Mouse (Mus musculus) hindbrain, embryonic 14.5 days (tissue): Measurements from ENCODE around the gene Tomm40. TPM values are rescaled to one million over a fixed set of nuclear protein-coding genes. Genes with fewer than 3 reads are reported as not detected.

Experiments
- ATAC-seq: fragments of 200-750 bp; cut with Nextera tagmentation; 2 replicates; pipeline ENCODE4 v1.8.0; 2017; ENCODE audit warnings: moderate number of reproducible peaks, mild to moderate bottlenecking, moderate TSS enrichment, moderate library complexity; ENCODE audit not compliant: low FRiP score
- DNase-seq: peaks from one replicate; pipeline ENCODE4 v3.0.0-alpha.2; 2015; ENCODE audit warnings: low spot score
- H3K27ac ChIP-seq: fragments of 300-500 bp; sonication (generic); 2 replicates; pipeline ENCODE4 v1.5.1; 2014; ENCODE audit warnings: mild to moderate bottlenecking, moderate library complexity
- H3K27me3 ChIP-seq: fragments of 300-500 bp; sonication (generic); 2 replicates; pipeline ENCODE4 v1.6.1; 2014; ENCODE audit warnings: mild to moderate bottlenecking, low read length, mixed read lengths; ENCODE audit not compliant: control insufficient read depth, insufficient read depth
- H3K36me3 ChIP-seq: fragments of 300-500 bp; sonication (generic); replicated peaks from 2 replicates; pipeline ENCODE4 v1.6.1; 2014; ENCODE audit not compliant: control insufficient read depth, insufficient read depth
- H3K4me1 ChIP-seq: fragments of 300-500 bp; sonication (generic); replicated peaks from 2 replicates; pipeline ENCODE4 v1.6.1; 2014; ENCODE audit warnings: antibody characterized with exemption, low read length, mixed read lengths; ENCODE audit not compliant: control insufficient read depth, insufficient read depth
- H3K4me2 ChIP-seq: fragments of 300-500 bp; sonication (generic); replicated peaks from 2 replicates; pipeline ENCODE4 v1.6.1; 2014; ENCODE audit warnings: mild to moderate bottlenecking, moderate library complexity
- H3K4me3 ChIP-seq: fragments of 300-500 bp; sonication (generic); replicated peaks from 2 replicates; pipeline ENCODE4 v1.5.1; 2014; ENCODE audit warnings: mild to moderate bottlenecking, low read length
- H3K9ac ChIP-seq: fragments of 300-500 bp; sonication (generic); 2 replicates; pipeline ENCODE4 v1.6.1; 2014
- H3K9me3 ChIP-seq: fragments of 300-500 bp; sonication (generic); 2 replicates; pipeline ENCODE4 v1.6.1; 2016; ENCODE audit warnings: low read length; ENCODE audit not compliant: control insufficient read depth
- WGBS: fragments of 180-500 bp; shearing (Covaris S2); extraction: QIAGEN DNeasy Blood & Tissue Kit; methylation state at CpG from one replicate; pipeline ENCODE4 v1.1.7; 2014; 5-methylcytosine and 5-hydroxymethylcytosine counted together
- polyA plus RNA-seq: library from polyadenylated mRNA; unstranded; fragments of >200 nt; fragmentation: Nextera tagmentation; extraction: Ambion mirVana; gene quantifications from 2 replicates; pipeline ENCODE4 v1.2.1, GENCODE M21; 2014

The Tomm40 gene
- polyA plus RNA-seq = 119 and 128 TPM in 2 replicates

DNA sequence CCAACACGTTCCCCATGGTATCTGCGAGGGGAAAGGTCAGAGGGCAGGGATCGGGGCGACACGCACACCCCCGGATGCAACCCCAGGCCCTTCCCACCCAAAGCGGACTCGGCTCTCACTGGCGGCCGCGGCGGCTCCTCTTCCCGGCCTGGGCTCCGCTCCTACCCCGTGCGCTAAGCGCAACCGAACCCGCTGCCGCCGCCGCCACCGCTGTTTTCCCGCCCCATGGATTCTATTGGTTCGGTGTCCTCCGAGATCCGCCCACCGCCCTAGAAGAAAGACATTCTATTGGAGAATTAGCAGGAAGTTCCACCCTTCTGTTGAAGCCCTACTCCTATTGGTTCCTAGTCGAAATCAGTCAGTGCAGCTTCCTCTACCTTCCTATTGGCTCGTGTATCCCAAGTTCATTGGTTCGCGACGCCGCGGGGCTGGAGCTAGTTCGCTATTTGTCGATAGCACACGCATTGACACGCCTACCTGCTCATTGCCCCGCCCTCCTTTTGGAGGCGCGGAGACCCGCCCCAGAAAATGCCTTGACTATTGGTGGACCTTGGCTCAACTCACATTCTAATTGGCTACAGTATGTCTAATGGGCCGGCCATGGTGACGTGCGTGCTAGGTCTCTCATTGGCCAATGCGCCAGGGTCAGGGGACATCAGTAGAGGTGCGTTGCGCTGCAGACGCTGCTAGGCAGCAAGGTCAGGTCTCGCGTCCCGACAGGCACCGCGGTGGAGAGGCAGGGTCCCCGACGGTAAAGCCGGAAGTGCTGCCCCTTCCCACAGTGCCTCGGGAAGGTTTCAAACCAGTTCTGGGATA is at the start of gene Tomm40:
Gene Tomm40 (minus strand): TSS at position 200 of the 816 bp plus-strand sequence.
- Histone ChIP-seq H3K4me3 (peak within 1 kb of the TSS; percentile 61), H3K4me2 (peak within 1 kb of the TSS; percentile 72), H3K27ac (peak within 1 kb of the TSS; percentile 92), H3K27me3 (no peaks in the 10 kb centered on the region), H3K36me3 (peaks cover 25% of the 10 kb centered on the region), H3K9me3 (peaks cover under 1% of the 10 kb centered on the region; the same call in 1 of the 2 replicates), H3K4me1 (peaks cover 21% of the 10 kb centered on the region), H3K9ac (peak within 1 kb of the TSS; percentile 81)
- peak; percentile 99 for DNase-seq
- peak; percentile 99 for ATAC-seq
- WGBS = under 1% methylated on average over 53 of the region's 59 CpGs

DNA sequence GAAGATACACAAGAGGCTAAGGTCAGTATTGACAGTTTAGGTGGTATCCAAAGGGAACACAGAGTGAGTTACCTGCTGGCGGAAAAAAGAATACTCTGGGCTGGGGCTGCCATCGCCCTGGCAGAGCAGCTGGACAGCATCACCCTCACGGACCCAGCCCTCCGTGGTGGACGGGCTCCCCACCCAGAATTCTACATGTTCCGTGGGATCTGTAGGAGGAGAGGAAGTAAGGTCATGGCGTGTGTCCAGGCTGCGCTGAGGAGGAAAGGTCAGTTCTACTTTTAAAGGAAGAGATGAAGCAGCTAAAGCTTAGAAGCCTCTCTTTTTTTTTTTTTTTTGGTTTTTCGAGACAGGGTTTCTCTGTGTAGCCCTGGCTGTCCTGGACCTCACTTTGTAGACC is 49.3 kb upstream of the Tomm40 start:
- H3K4me2 ChIP-seq = no peak overlapping the region
- ATAC-seq = no peak
- H3K4me1 ChIP-seq = no peaks in the 10 kb centered on the region
- H3K4me3 ChIP-seq = no peak overlapping the region
- H3K9ac ChIP-seq = no peak overlapping the region
- 88% methylated on average over 9 of the region's 9 CpGs for WGBS
- H3K9me3 ChIP-seq = no peaks in the 10 kb centered on the region
- peaks cover 13% of the 10 kb centered on the region for H3K27me3 ChIP-seq
- H3K27ac ChIP-seq = no peak overlapping the region
- no peaks in the 10 kb centered on the region; the same call in 1 of the 2 replicates for H3K36me3 ChIP-seq
- no peak for DNase-seq

DNA sequence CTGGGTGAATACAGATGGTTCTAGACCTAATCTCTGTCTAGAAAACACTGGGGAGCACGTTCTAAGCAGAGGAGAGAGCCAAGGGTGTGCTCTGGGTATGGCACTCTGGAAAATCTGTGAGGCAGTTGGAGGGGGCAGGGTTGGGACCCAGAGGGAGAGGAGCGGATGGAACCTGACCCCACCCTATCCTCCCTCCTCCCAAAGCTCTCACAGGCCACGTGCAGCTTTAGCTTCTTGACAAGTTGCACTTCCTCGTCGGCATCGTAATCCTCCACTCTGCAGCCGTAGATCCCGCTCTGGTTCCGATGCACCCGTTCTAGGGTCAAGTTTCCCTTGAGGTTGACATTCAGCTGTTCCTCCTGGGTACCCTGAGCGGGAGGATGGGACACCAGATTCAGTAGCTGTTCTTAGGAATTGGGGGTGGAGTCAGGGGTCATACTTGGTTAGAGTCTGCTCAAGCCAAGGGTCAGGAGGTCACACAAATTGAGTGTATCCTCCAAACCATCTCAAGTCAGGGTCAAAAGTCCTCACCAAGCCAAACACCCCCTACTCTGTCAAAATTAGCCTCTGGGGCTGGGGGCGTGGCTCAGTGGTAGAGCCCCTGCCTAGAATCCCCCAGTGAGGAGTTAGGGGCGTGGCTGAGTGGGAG is 48.7 kb upstream of the Tomm40 start:
- no peaks in the 10 kb centered on the region; the same call in 1 of the 2 replicates for H3K36me3 ChIP-seq
- H3K27me3 ChIP-seq = peaks cover 7% of the 10 kb centered on the region
- WGBS = 86% methylated on average over 13 of the region's 13 CpGs
- DNase-seq (no peak), ATAC-seq (no peak)
- H3K4me2 ChIP-seq = no peak overlapping the region
- no peak overlapping the region for H3K4me3 ChIP-seq
- H3K27ac ChIP-seq = no peak overlapping the region
- no peaks in the 10 kb centered on the region for H3K9me3 ChIP-seq
- no peaks in the 10 kb centered on the region for H3K4me1 ChIP-seq
- H3K9ac ChIP-seq = no peak overlapping the region

DNA sequence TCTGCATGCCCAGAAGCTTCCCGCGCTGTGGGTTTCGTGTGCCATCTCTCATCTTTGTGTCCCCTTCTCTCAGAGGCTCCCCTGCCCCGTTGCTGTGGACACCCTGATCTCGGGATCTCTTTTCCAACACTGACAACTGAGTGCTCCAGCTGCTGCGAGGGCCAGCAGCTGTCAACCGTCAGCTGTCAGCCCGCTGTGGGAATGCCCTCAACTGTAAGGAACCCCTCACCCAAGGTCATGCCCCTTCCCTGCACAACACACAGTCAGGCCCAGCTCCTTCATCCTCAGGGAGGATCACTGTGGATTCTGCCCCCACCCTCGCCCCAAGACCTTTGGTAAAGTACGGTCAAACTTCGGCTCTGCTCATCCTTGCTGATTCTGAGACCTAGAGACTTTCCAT is 47.0 kb upstream of the Tomm40 start:
- H3K9ac ChIP-seq = no peak overlapping the region
- no peaks in the 10 kb centered on the region for H3K9me3 ChIP-seq
- ATAC-seq (no peak), DNase-seq (no peak)
- no peak overlapping the region for H3K4me3 ChIP-seq
- H3K27me3 ChIP-seq = no peaks in the 10 kb centered on the region
- WGBS = 83% methylated on average over 11 of the region's 11 CpGs
- H3K4me1 ChIP-seq = no peaks in the 10 kb centered on the region
- no peaks in the 10 kb centered on the region; the same call in 1 of the 2 replicates for H3K36me3 ChIP-seq
- H3K4me2 ChIP-seq = no peak overlapping the region
- H3K27ac ChIP-seq = no peak overlapping the region

DNA sequence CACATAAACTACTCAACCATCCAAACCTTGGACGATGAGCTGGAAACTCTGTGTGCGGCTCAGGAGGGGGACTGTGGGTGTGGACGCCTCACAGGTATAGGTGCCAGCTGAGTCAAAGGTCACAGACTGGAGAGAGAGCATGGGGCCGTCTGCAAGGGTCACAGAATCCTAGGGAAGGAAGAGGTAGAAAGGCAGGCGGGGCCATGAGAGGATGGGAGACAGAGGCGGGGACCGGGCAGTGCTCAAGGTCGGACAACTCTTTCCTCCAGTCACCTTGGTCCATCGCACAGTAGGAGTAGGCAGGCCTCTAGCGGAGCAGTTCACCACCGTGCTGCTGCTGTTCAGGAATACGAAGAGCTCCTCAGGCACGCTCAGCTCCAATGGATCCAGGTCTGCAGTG is 44.8 kb upstream of the Tomm40 start:
- no peak for ATAC-seq
- H3K4me3 ChIP-seq = no peak overlapping the region
- no peak for DNase-seq
- H3K4me1 ChIP-seq = no peaks in the 10 kb centered on the region
- no peak overlapping the region for H3K4me2 ChIP-seq
- no peaks in the 10 kb centered on the region for H3K27me3 ChIP-seq
- no peaks in the 10 kb centered on the region; the same call in 1 of the 2 replicates for H3K36me3 ChIP-seq
- H3K9me3 ChIP-seq = no peaks in the 10 kb centered on the region
- WGBS = 91% methylated on average over 13 of the region's 13 CpGs
- H3K27ac ChIP-seq = no peak overlapping the region
- H3K9ac ChIP-seq = no peak overlapping the region

DNA sequence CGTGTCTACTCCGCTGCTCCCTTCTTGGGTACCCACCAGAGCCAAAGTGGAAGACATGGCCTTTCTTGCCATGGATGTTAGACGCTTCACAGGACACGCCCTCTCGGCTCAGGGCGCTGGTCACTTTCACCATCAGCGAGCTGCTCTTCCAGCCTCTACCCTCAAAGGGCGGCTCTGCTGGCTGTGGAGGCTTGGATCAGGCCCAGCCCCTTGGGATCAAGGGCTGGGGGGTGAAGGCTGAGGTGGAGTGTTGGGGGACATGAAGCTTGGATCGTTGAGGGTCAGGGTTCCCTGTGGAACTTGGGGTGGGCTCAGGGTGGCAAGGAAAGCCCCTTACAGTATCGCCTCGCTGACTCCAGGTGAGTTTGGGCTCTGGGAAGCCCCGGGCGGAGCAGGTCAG is 43.4 kb upstream of the Tomm40 start:
- WGBS = 89% methylated on average over 13 of the region's 13 CpGs
- Histone ChIP-seq H3K27me3 (no peaks in the 10 kb centered on the region), H3K4me3 (no peak overlapping the region)

DNA sequence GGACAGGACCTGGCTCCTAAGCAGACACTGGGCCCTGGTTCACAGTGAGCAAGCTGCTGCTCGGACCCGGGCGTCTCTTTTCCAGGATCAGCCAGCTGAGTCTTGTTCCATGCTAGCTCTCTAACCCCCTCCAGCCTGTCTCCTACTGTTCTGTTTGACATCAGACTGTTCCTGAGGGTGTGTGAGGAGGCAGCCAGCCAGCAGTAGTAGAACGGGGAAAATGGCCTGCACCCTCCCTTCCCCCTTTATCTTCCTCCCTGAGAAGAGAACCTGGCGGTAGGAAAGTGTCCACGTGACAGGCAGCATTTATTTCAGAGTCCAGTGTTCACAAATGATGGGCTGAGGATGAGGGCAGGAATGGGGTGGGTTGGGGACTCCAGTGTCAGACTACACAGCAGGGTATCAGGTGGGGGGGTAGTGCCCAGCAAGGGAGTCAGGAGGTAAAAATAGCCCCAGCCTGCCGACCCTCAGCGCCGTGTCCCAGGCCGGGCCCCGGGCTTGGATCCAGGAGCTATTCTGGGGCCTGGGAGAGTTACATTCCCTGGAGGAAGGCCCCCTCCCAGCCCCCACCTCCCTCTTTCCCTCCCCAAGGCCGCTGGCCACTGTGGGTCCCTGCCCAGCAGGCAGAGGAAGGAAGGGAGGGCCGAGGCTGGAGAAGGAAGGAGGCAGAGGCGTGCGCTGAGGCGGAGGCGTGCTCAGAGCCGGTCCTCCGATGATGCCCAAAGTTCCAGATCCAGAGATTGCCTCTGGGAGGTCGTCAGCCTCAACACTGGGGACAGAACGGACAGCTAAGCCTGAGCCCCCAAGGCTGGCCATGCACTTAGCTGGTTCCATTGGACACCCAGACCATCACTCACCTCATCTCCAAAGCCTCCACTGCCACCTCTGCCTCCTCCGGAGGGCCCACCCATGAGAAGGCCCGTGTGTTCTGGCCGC is 40.9 kb upstream of the Tomm40 start:
- ATAC-seq = no peak
- H3K36me3 ChIP-seq = no peaks in the 10 kb centered on the region; the same call in 1 of the 2 replicates
- WGBS = 72% methylated on average over 23 of the region's 24 CpGs
- no peak for DNase-seq
- no peak overlapping the region for H3K27ac ChIP-seq
- H3K9ac ChIP-seq = no peak overlapping the region
- no peaks in the 10 kb centered on the region for H3K4me1 ChIP-seq
- no peak overlapping the region for H3K4me2 ChIP-seq
- no peak overlapping the region for H3K4me3 ChIP-seq
- no peaks in the 10 kb centered on the region for H3K9me3 ChIP-seq
- no peaks in the 10 kb centered on the region for H3K27me3 ChIP-seq

More for the DNA sequence above, 43.4 kb upstream of the Tomm40 start:
- Histone ChIP-seq H3K9ac (no peak overlapping the region), H3K4me2 (no peak overlapping the region), H3K4me1 (no peaks in the 10 kb centered on the region), H3K27ac (no peak overlapping the region), H3K9me3 (no peaks in the 10 kb centered on the region), H3K36me3 (no peaks in the 10 kb centered on the region; the same call in 1 of the 2 replicates)
- no peak for ATAC-seq
- no peak for DNase-seq

DNA sequence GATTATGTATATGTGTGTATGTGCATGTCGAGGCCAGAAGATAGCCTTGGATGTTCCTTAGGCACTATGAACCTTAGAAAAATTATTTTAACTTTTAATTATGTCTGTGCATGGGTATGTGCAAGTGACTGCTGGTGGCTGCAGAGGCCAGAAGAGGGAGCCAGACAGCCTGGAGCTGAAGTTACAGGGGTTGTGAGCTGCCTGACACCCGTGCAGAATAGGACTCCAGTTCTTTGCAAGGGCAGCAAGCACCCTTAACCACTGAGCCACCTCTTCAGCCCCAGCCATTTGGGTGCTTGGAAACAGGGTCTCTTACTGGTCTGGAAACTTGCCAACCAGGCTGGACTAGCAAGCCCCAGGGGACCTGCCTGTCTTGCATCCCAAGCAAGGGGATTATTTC is 39.8 kb upstream of the Tomm40 start:
- H3K4me1 ChIP-seq = peaks cover 6% of the 10 kb centered on the region; the same call in 1 of the 2 replicates
- H3K4me2 ChIP-seq = no peak overlapping the region
- H3K36me3 ChIP-seq = no peaks in the 10 kb centered on the region
- WGBS = 97% methylated on average over 2 of the region's 2 CpGs
- ATAC-seq (no peak), DNase-seq (no peak)
- no peak overlapping the region for H3K27ac ChIP-seq
- H3K4me3 ChIP-seq = no peak overlapping the region
- H3K9me3 ChIP-seq = no peaks in the 10 kb centered on the region
- H3K9ac ChIP-seq = no peak overlapping the region
- no peaks in the 10 kb centered on the region for H3K27me3 ChIP-seq
